Mouse (Mus musculus) bone marrow, adult 2 months (tissue): ENCODE data around the gene Kcnj8.

ENCODE experiments used
- CTCF ChIP-seq: fragments of 200-500 bp; IDR thresholded peaks from 2 replicates; pipeline ENCODE4 v1.5.1; 2011; ENCODE audit warnings: low read length, control low read depth; ENCODE audit not compliant: control insufficient read depth, insufficient read depth
- POLR2A ChIP-seq: fragments of 200-500 bp; IDR thresholded peaks from 2 replicates; pipeline ENCODE4 v1.6.1; 2011; ENCODE audit warnings: low read depth, mild to moderate bottlenecking, control low read depth, low read length, borderline replicate concordance; ENCODE audit not compliant: control insufficient read depth

DNA sequence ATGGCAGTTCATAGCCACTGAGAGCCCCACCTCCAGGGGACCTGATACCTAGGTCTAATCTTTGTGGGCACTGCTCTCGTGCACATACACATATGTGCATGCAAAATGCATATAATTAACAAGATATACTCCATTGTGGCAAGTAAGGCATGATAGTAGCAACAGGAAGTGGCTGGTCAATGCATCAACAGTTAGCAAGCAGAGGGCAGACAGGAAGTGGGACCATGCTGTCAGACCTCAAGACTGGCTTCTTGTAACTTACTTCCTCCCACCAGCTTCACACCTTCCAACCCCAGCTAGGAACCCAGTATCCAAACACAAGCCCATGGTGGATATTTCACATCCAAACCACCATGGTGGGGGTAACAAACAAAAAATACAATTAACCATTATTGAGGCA lies 10.3 kb downstream of the Kcnj8 start:
- TF ChIP-seq POLR2A (no peak), CTCF (no peak)
